Mouse (Mus musculus) stomach, embryonic 15.5 days (tissue): Measurements from ENCODE around the gene Slc13a5. TPM values are rescaled to one million over a fixed set of nuclear protein-coding genes. Genes with fewer than 3 reads are reported as not detected.

Experiments used
- ATAC-seq: fragments of 200-750 bp; cut with Nextera tagmentation; 2 replicates; pipeline ENCODE4 v1.8.0; 2017; ENCODE audit warnings: low read depth, moderate number of reproducible peaks, moderate TSS enrichment; ENCODE audit not compliant: insufficient read depth, low FRiP score
- H3K27ac ChIP-seq: fragments of 300-500 bp; sonication (generic); 2 replicates; pipeline ENCODE4 v1.5.1; 2015; ENCODE audit warnings: mild to moderate bottlenecking, inconsistent platforms
- H3K27me3 ChIP-seq: fragments of 300-500 bp; sonication (generic); replicated peaks from 2 replicates; pipeline ENCODE4 v1.6.1; 2015; ENCODE audit warnings: inconsistent platforms
- H3K36me3 ChIP-seq: fragments of 300-500 bp; sonication (generic); 2 replicates; pipeline ENCODE4 v1.6.1; 2015; ENCODE audit warnings: inconsistent platforms
- H3K4me1 ChIP-seq: fragments of 300-500 bp; sonication (generic); 2 replicates; pipeline ENCODE4 v1.6.1; 2015; ENCODE audit warnings: inconsistent platforms
- H3K4me2 ChIP-seq: fragments of 300-500 bp; sonication (generic); 2 replicates; pipeline ENCODE4 v1.6.1; 2015; ENCODE audit warnings: mild to moderate bottlenecking, inconsistent platforms
- H3K4me3 ChIP-seq: fragments of 300-500 bp; sonication (generic); replicated peaks from 2 replicates; pipeline ENCODE4 v1.5.1; 2015; ENCODE audit warnings: inconsistent platforms
- H3K9ac ChIP-seq: fragments of 300-500 bp; sonication (generic); 2 replicates; pipeline ENCODE4 v1.6.1; 2015; ENCODE audit warnings: inconsistent platforms
- H3K9me3 ChIP-seq: fragments of 300-500 bp; sonication (generic); 2 replicates; pipeline ENCODE4 v1.6.1; 2016; ENCODE audit warnings: inconsistent platforms
- WGBS: fragments of 180-500 bp; shearing (Covaris S2); methylation state at CpG from one replicate; pipeline ENCODE4 v1.1.7; 2015; 5-methylcytosine and 5-hydroxymethylcytosine counted together
- polyA plus RNA-seq: library from polyadenylated mRNA; unstranded; fragments of >200 nt; fragmentation: Nextera tagmentation; extraction: Ambion mirVana; gene quantifications from 2 replicates; pipeline ENCODE4 v1.2.1, GENCODE M21; 2015

The Slc13a5 gene
- polyA plus RNA-seq, 1 experiment from 2014 or later, result 0.14 TPM

GRCm38 (mm10) chr11:72286651-72287050, 19.6 kb upstream of the Slc13a5 start:
- H3K36me3 ChIP-seq, result no peaks in the 10 kb centered on the region
- no peak overlapping the region for H3K4me2 ChIP-seq
- H3K27ac ChIP-seq, result no peak overlapping the region
- no peak overlapping the region for H3K9ac ChIP-seq
- H3K4me1 ChIP-seq, result no peaks in the 10 kb centered on the region
- H3K27me3 ChIP-seq, result no peaks in the 10 kb centered on the region
- WGBS, result 72% methylated on average over 3 of the region's 3 CpGs
- no peaks in the 10 kb centered on the region for H3K9me3 ChIP-seq
- no peak overlapping the region for H3K4me3 ChIP-seq
- ATAC-seq, result no peak

- H3K9me3 ChIP-seq, result no peaks in the 10 kb centered on the region
- no peak overlapping the region for H3K9ac ChIP-seq
- ATAC-seq, result no peak
- H3K36me3 ChIP-seq, result no peaks in the 10 kb centered on the region
- no peaks in the 10 kb centered on the region for H3K27me3 ChIP-seq
- H3K4me3 ChIP-seq, result no peak overlapping the region
- H3K27ac ChIP-seq, result no peak overlapping the region
- 68% methylated on average over 6 of the region's 6 CpGs for WGBS
- no peaks in the 10 kb centered on the region for H3K4me1 ChIP-seq
- no peak overlapping the region for H3K4me2 ChIP-seq
Measured at GRCm38 (mm10) chr11:72285971-72286480, 19.0 kb upstream of the Slc13a5 start.

- Histone ChIP-seq H3K27me3 (no peaks in the 10 kb centered on the region), H3K36me3 (no peaks in the 10 kb centered on the region), H3K4me2 (no peak overlapping the region), H3K27ac (no peak overlapping the region), H3K4me1 (no peaks in the 10 kb centered on the region), H3K9ac (no peak overlapping the region), H3K9me3 (no peaks in the 10 kb centered on the region), H3K4me3 (no peak overlapping the region)
- WGBS, result 81% methylated on average over 14 of the region's 14 CpGs
- ATAC-seq, result no peak
Measured at GRCm38 (mm10) chr11:72284532-72285182, 17.6 kb upstream of the Slc13a5 start.

- 86% methylated on average over 16 of the region's 16 CpGs for WGBS
- H3K36me3 ChIP-seq, result no peaks in the 10 kb centered on the region
- H3K4me1 ChIP-seq, result no peaks in the 10 kb centered on the region
- no peak overlapping the region for H3K4me2 ChIP-seq
- H3K27ac ChIP-seq, result no peak overlapping the region
- no peak overlapping the region for H3K4me3 ChIP-seq
- no peaks in the 10 kb centered on the region for H3K27me3 ChIP-seq
- ATAC-seq, result no peak
- H3K9me3 ChIP-seq, result no peaks in the 10 kb centered on the region
- H3K9ac ChIP-seq, result no peak overlapping the region
Measured at GRCm38 (mm10) chr11:72283486-72284224, 16.6 kb upstream of the Slc13a5 start.

- WGBS, result 60% methylated on average over 5 of the region's 5 CpGs
Measured at GRCm38 (mm10) chr11:72281852-72282400, 14.9 kb upstream of the Slc13a5 start.

GRCm38 (mm10) chr11:72281143-72281851, 14.3 kb upstream of the Slc13a5 start:
- Histone ChIP-seq H3K27ac (no peak overlapping the region), H3K9ac (no peak overlapping the region), H3K9me3 (no peaks in the 10 kb centered on the region), H3K4me2 (no peak overlapping the region), H3K27me3 (no peaks in the 10 kb centered on the region), H3K4me1 (no peaks in the 10 kb centered on the region), H3K4me3 (no peak overlapping the region), H3K36me3 (no peaks in the 10 kb centered on the region)
- 60% methylated on average over 5 of the region's 5 CpGs for WGBS
- ATAC-seq, result no peak

More at GRCm38 (mm10) chr11:72281852-72282400, 14.9 kb upstream of the Slc13a5 start:
- H3K4me1 ChIP-seq, result no peaks in the 10 kb centered on the region
- H3K4me3 ChIP-seq, result no peak overlapping the region
- no peak overlapping the region for H3K9ac ChIP-seq
- no peaks in the 10 kb centered on the region for H3K27me3 ChIP-seq
- H3K9me3 ChIP-seq, result no peaks in the 10 kb centered on the region
- no peak for ATAC-seq
- no peaks in the 10 kb centered on the region for H3K36me3 ChIP-seq
- H3K27ac ChIP-seq, result no peak overlapping the region
- H3K4me2 ChIP-seq, result no peak overlapping the region

- ATAC-seq, result no peak
Measured at GRCm38 (mm10) chr11:72273341-72273740, 6.3 kb upstream of the Slc13a5 start.

GRCm38 (mm10) chr11:72271761-72272160, 4.7 kb upstream of the Slc13a5 start:
- 25% methylated on average over 1 of the region's 1 CpGs for WGBS
- no peaks in the 10 kb centered on the region for H3K9me3 ChIP-seq
- H3K4me2 ChIP-seq, result no peak overlapping the region
- 0 out of 2 replicates have a peak, but pooled peaks cover 5% of the 10 kb centered on the region for H3K4me1 ChIP-seq
- H3K36me3 ChIP-seq, result no peaks in the 10 kb centered on the region
- no peak overlapping the region for H3K27ac ChIP-seq
- H3K9ac ChIP-seq, result no peak overlapping the region
- H3K4me3 ChIP-seq, result no peak overlapping the region
- H3K27me3 ChIP-seq, result peaks cover 9% of the 10 kb centered on the region
- no peak for ATAC-seq

More at GRCm38 (mm10) chr11:72273341-72273740, 6.3 kb upstream of the Slc13a5 start:
- Histone ChIP-seq H3K27me3 (no peaks in the 10 kb centered on the region), H3K4me1 (no peaks in the 10 kb centered on the region), H3K9ac (no peak overlapping the region), H3K4me2 (no peak overlapping the region), H3K36me3 (no peaks in the 10 kb centered on the region), H3K9me3 (no peaks in the 10 kb centered on the region), H3K27ac (no peak overlapping the region), H3K4me3 (no peak overlapping the region)
- 53% methylated on average over 3 of the region's 3 CpGs for WGBS

- H3K9ac ChIP-seq, result peak overlapping the region; percentile 1; the same call in 1 of the 2 replicates
- peak overlapping the region; percentile 42 for H3K4me3 ChIP-seq
- H3K27ac ChIP-seq, result no peak overlapping the region
- no peaks in the 10 kb centered on the region for H3K36me3 ChIP-seq
- peak; percentile 83 for ATAC-seq
- peaks cover 20% of the 10 kb centered on the region; the same call in 1 of the 2 replicates for H3K4me1 ChIP-seq
- H3K27me3 ChIP-seq, result peaks cover 37% of the 10 kb centered on the region
- H3K4me2 ChIP-seq, result peak overlapping the region; percentile 76
- no peaks in the 10 kb centered on the region for H3K9me3 ChIP-seq
- under 1% methylated on average over 46 of the region's 46 CpGs for WGBS
Measured at GRCm38 (mm10) chr11:72266207-72266959, 639 bp downstream of the Slc13a5 start.

GRCm38 (mm10) chr11:72265483-72265882, 1.5 kb downstream of the Slc13a5 start:
- no peak overlapping the region for H3K27ac ChIP-seq
- H3K9me3 ChIP-seq, result no peaks in the 10 kb centered on the region
- H3K4me2 ChIP-seq, result peak overlapping the region; percentile 76
- H3K4me3 ChIP-seq, result peak overlapping the region; percentile 42; the same call in 1 of the 2 replicates
- peaks cover 20% of the 10 kb centered on the region; the same call in 1 of the 2 replicates for H3K4me1 ChIP-seq
- H3K9ac ChIP-seq, result no peak overlapping the region
- no peak for ATAC-seq
- H3K27me3 ChIP-seq, result peaks cover 37% of the 10 kb centered on the region
- no peaks in the 10 kb centered on the region for H3K36me3 ChIP-seq
- WGBS, result 13% methylated on average over 11 of the region's 11 CpGs

- no peak overlapping the region for H3K9ac ChIP-seq
- H3K4me1 ChIP-seq, result no peaks in the 10 kb centered on the region
- H3K36me3 ChIP-seq, result no peaks in the 10 kb centered on the region
- H3K4me2 ChIP-seq, result no peak overlapping the region
- no peak overlapping the region for H3K27ac ChIP-seq
- WGBS, result 71% methylated on average over 2 of the region's 2 CpGs
- no peaks in the 10 kb centered on the region for H3K9me3 ChIP-seq
- no peak overlapping the region for H3K4me3 ChIP-seq
- no peak for ATAC-seq
- no peaks in the 10 kb centered on the region for H3K27me3 ChIP-seq
Measured at GRCm38 (mm10) chr11:72256441-72256840, 10.6 kb downstream of the Slc13a5 start.
